Mouse (Mus musculus) gastrocnemius, adult 2 months (tissue): ENCODE data around the gene Ehd2. TPM values are rescaled to one million over a fixed set of nuclear protein-coding genes. Genes with fewer than 3 reads are reported as not detected.

ENCODE experiments used
- DNase-seq: peaks from one replicate; pipeline ENCODE4 v3.0.0; 2022
- H3K27ac ChIP-seq: fragments of 200-600 bp; 2 replicates; pipeline ENCODE4 v1.8.1; 2022; ENCODE audit warnings: mild to moderate bottlenecking
- H3K4me3 ChIP-seq: fragments of 200-600 bp; 2 replicates; pipeline ENCODE4 v1.8.1; 2022; ENCODE audit warnings: mild to moderate bottlenecking, moderate library complexity
- CTCF ChIP-seq: fragments of 200-600 bp; IDR thresholded peaks from 2 replicates; pipeline ENCODE4 v1.8.1; 2022; ENCODE audit warnings: antibody characterized with exemption, mild to moderate bottlenecking, moderate library complexity
- intact Hi-C: fragments of 180-260 bp; cut with DNase I; formaldehyde crosslinking; loops from one replicate; pipeline ENCODE4 v1.15.1; 2025
- total RNA-seq, 2 experiments: library from RNA; stranded (reverse); gene quantifications; 2 replicates each; pipeline ENCODE4 v1.2.3; 2021

Ehd2 gene
- total RNA-seq, 2 experiments from 2014 or later, result 31.4 to 38.7 TPM

GRCm38 (mm10) chr7:16002171-16002570, 34.8 kb upstream of the Ehd2 start:
- peak overlapping the region; percentile 90 for H3K27ac ChIP-seq
- H3K4me3 ChIP-seq, result peak overlapping the region; percentile 45
- no peak for TF ChIP-seq CTCF
- DNase-seq, result peak; percentile 93
- intact Hi-C loops, result loop anchor here (1.0 kb wide), 1 partner anchor 44 kb away; no protein-coding TSS in a partner anchor

- Histone ChIP-seq H3K27ac (peak overlapping the region; percentile 90), H3K4me3 (peak overlapping the region; percentile 45)
- intact Hi-C loops, result loop anchor here (1.0 kb wide), 1 partner anchor 45 kb away; no protein-coding TSS in a partner anchor
- no peak for DNase-seq
- no peak for TF ChIP-seq CTCF
Measured at GRCm38 (mm10) chr7:16001691-16002090, 34.3 kb upstream of the Ehd2 start.

- intact Hi-C loops, result no loop called here
Measured at GRCm38 (mm10) chr7:15993789-15994188, 26.4 kb upstream of the Ehd2 start.

GRCm38 (mm10) chr7:15993152-15993551, 25.8 kb upstream of the Ehd2 start:
- no peak overlapping the region for H3K4me3 ChIP-seq
- intact Hi-C loops, result no loop called here
- no peak overlapping the region for H3K27ac ChIP-seq
- DNase-seq, result no peak
- TF ChIP-seq CTCF, result no peak

More at GRCm38 (mm10) chr7:15993789-15994188, 26.4 kb upstream of the Ehd2 start:
- DNase-seq, result no peak
- Histone ChIP-seq H3K4me3 (no peak overlapping the region), H3K27ac (no peak overlapping the region)
- no peak for TF ChIP-seq CTCF

- no peak overlapping the region for H3K27ac ChIP-seq
- intact Hi-C loops, result no loop called here
- no peak for TF ChIP-seq CTCF
- H3K4me3 ChIP-seq, result no peak overlapping the region
- DNase-seq, result no peak
Measured at GRCm38 (mm10) chr7:15991764-15992163, 24.4 kb upstream of the Ehd2 start.

- intact Hi-C loops, result no loop called here
- Histone ChIP-seq H3K4me3 (no peak overlapping the region), H3K27ac (no peak overlapping the region)
- no peak for DNase-seq
- TF ChIP-seq CTCF, result no peak; the same call in 1 of the 2 replicates
Measured at GRCm38 (mm10) chr7:15987661-15988356, 20.4 kb upstream of the Ehd2 start.

- Histone ChIP-seq H3K4me3 (no peak overlapping the region), H3K27ac (peak overlapping the region; percentile 24; the same call in 1 of the 2 replicates)
- intact Hi-C loops, result loop anchor here (1.0 to 5.0 kb wide), 2 partner anchors 34 to 69 kb away; no protein-coding TSS in a partner anchor
- DNase-seq, result no peak
- TF ChIP-seq CTCF, result peak; percentile 88
Measured at GRCm38 (mm10) chr7:15982729-15983407, 15.5 kb upstream of the Ehd2 start.

GRCm38 (mm10) chr7:15981538-15981937, 14.2 kb upstream of the Ehd2 start:
- intact Hi-C loops, result loop anchor here (5.0 kb wide), 1 partner anchor 36 kb away; no protein-coding TSS in a partner anchor
- no peak for TF ChIP-seq CTCF

GRCm38 (mm10) chr7:15980246-15980645, 12.9 kb upstream of the Ehd2 start:
- TF ChIP-seq CTCF, result no peak
- Histone ChIP-seq H3K27ac (peak overlapping the region; percentile 40; the same call in 1 of the 2 replicates), H3K4me3 (no peak overlapping the region)
- DNase-seq, result no peak
- intact Hi-C loops, result loop anchor here (5.0 kb wide), 1 partner anchor 37 kb away; no protein-coding TSS in a partner anchor

More at GRCm38 (mm10) chr7:15981538-15981937, 14.2 kb upstream of the Ehd2 start:
- H3K27ac ChIP-seq, result peak overlapping the region; percentile 35; the same call in 1 of the 2 replicates
- no peak for DNase-seq
- no peak overlapping the region for H3K4me3 ChIP-seq

- no peak overlapping the region for H3K4me3 ChIP-seq
- peak; percentile 79 for DNase-seq
- TF ChIP-seq CTCF, result peak; percentile 99
- no peak overlapping the region for H3K27ac ChIP-seq
- intact Hi-C loops, result loop anchor here (2.0 kb wide), 1 partner anchor 177 kb away; no protein-coding TSS in a partner anchor
Measured at GRCm38 (mm10) chr7:15975904-15976303, 8.5 kb upstream of the Ehd2 start.

GRCm38 (mm10) chr7:15975451-15975850, 8.1 kb upstream of the Ehd2 start:
- intact Hi-C loops, result no loop called here
- peak; percentile 51 for DNase-seq
- Histone ChIP-seq H3K4me3 (no peak overlapping the region), H3K27ac (no peak overlapping the region)
- TF ChIP-seq CTCF, result no peak

GRCm38 (mm10) chr7:15974712-15975111, 7.3 kb upstream of the Ehd2 start:
- H3K27ac ChIP-seq, result no peak overlapping the region
- H3K4me3 ChIP-seq, result no peak overlapping the region
- peak; percentile 75 for DNase-seq
- intact Hi-C loops, result no loop called here
- TF ChIP-seq CTCF, result peak; percentile 92

- intact Hi-C loops, result no loop called here
- Histone ChIP-seq H3K4me3 (no peak overlapping the region), H3K27ac (no peak overlapping the region)
- TF ChIP-seq CTCF, result no peak
- no peak for DNase-seq
Measured at GRCm38 (mm10) chr7:15972247-15972646, 4.9 kb upstream of the Ehd2 start.
